Mouse (Mus musculus): ENCODE results near the gene Taf1. TPM values are rescaled to one million over a fixed set of nuclear protein-coding genes. Genes with fewer than 3 reads are reported as not detected.

The Taf1 gene
- polyA plus RNA-seq (2017; shearing (Covaris generic)) = 32.2 TPM

DNA sequence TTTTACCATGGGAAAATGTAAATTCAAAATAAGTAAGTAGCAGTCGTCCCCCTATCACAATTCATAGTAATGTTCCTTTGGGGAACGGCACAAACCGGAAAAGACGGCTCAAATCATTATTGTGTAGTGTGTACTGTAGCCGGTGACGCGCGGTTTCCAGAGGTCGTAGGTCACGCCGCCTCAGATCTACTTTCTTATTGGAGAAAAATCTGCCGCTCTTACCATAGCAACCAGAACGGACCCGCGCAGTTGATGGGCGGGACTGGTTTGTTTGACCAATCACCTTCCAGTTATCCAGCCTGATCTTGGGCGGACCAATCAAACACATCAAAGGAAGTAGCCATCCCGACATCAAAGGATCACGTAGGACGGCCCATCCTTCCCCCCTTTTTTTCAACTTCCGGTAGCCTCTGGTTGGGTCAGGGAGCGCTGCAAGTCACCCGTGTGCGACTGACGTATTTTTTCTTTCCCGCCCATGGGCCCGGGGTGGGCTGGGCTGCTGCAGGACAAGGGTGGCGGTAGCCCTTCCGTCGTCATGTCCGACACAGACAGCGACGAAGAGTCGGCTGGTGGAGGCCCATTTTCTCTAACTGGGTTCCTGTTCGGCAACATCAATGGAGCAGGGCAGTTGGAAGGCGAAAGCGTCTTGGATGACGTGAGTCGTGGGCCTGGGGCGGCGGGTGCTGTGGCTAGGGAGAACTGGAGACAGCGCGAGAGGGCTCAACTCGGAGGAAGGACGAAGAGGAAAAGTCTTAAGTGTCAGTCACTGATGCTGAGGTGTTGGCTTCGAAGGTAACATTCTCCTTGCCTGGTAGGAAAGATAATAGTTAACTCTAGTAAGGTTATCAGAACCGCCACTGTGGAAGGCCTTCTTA lies at the start of gene Taf1:
TSS of gene Taf1 (plus strand) at position 388 of the 875 bp plus-strand sequence.

DNA sequence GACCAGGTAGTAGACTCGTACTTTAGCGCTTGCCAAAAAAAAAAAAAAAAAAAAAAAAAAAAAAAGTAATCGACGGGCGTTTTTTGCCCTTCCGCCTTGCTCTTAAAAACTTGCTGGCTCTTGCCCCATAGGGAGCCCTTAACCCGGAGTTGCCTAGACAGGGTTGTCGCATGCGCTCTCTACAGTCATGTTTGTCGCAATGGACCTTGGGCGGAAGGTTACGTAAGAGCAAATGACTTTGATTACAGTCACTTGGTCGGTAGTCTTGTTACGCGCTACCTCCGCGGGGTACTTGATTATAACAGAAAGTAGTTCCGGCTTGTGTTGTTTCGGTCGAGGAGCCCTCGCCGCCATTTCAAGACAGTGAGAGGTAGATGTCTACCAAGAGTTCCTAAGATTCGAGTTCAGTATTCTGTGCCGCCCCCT lies 107.2 kb downstream of the Taf1 start, which contains the start of gene Ogt:
TSS of gene Ogt (plus strand) at position 320 of the 426 bp plus-strand sequence.

Other genes starting within 250 kb of the Taf1 start
- 0.06 TPM for gene Nlgn3, start 233.6 kb upstream of the Taf1 start, polyA plus RNA-seq (2017; shearing (Covaris generic))
- not detected for gene Gjb1, start 156.4 kb upstream of the Taf1 start, polyA plus RNA-seq (2017; shearing (Covaris generic))
- 24.1 TPM for gene Zmym3, start 111.9 kb upstream of the Taf1 start, polyA plus RNA-seq (2017; shearing (Covaris generic))
- 327 TPM for gene Nono, start 103.4 kb upstream of the Taf1 start, polyA plus RNA-seq (2017; shearing (Covaris generic))
- gene Itgb1bp2, start 83.6 kb upstream of the Taf1 start, polyA plus RNA-seq (2017; shearing (Covaris generic)) = 1.1 TPM
- gene Ogt, start 107.3 kb downstream of the Taf1 start, polyA plus RNA-seq (2017; shearing (Covaris generic)) = 358 TPM
- 156 TPM for gene Cxcr3, start 201.5 kb downstream of the Taf1 start, polyA plus RNA-seq (2017; shearing (Covaris generic))